Mouse (Mus musculus) lung, postnatal 0 days (tissue): Measurements from ENCODE around the gene Tgif1.

Source experiments
- CTCF ChIP-seq: IDR thresholded peaks from 2 replicates; pipeline ENCODE4 v1.5.1; 2016; ENCODE audit warnings: antibody characterized with exemption, mild to moderate bottlenecking
- EP300 ChIP-seq: IDR thresholded peaks from 2 replicates; pipeline ENCODE4 v1.6.1; 2016; ENCODE audit warnings: antibody characterized with exemption, mild to moderate bottlenecking, control low read depth

- TF ChIP-seq CTCF (no peak), EP300 (no peak)
These were observed 5.4 kb downstream of the Tgif1 start for GRCm38 (mm10) chr17:70847751-70848510.
